Mouse (Mus musculus) myocyte (in vitro differentiated cells): ENCODE data around the gene Bcas3.

Experiments
- CEBPB ChIP-seq: IDR thresholded peaks from 2 replicates; pipeline ENCODE4 v1.6.1; 2011; ENCODE audit warnings: mild to moderate bottlenecking, moderate library complexity; ENCODE audit not compliant: poor library complexity, insufficient read depth, severe bottlenecking
- E2F4 ChIP-seq: IDR thresholded peaks from one replicate; pipeline ENCODE4 v1.6.1; 2011; ENCODE audit warnings: mild to moderate bottlenecking, control low read depth, moderate library complexity; ENCODE audit not compliant: insufficient read depth
- MAX ChIP-seq: IDR thresholded peaks from one replicate; pipeline ENCODE4 v1.6.1; 2011; ENCODE audit warnings: low read depth, mild to moderate bottlenecking, control low read depth
- POLR2A ChIP-seq: IDR thresholded peaks from one replicate; pipeline ENCODE4 v1.6.1; 2011; ENCODE audit warnings: low read depth, mild to moderate bottlenecking, control low read depth, moderate library complexity; ENCODE audit not compliant: insufficient read length
- POLR2AphosphoS2 ChIP-seq: IDR thresholded peaks from one replicate; pipeline ENCODE4 v1.6.1; 2011; ENCODE audit warnings: low read depth, control low read depth; ENCODE audit not compliant: insufficient read length
- TCF12 ChIP-seq: IDR thresholded peaks from one replicate; pipeline ENCODE4 v1.6.1; 2011; ENCODE audit warnings: mild to moderate bottlenecking, control low read depth; ENCODE audit not compliant: poor library complexity, insufficient read depth, severe bottlenecking
- TCF3 ChIP-seq: IDR thresholded peaks from one replicate; pipeline ENCODE4 v1.6.1; 2011; ENCODE audit warnings: low read depth, control low read depth; ENCODE audit not compliant: insufficient read length
- USF1 ChIP-seq: IDR thresholded peaks from one replicate; pipeline ENCODE4 v1.6.1; 2011; ENCODE audit warnings: low read depth, mild to moderate bottlenecking, control low read depth, moderate library complexity

GRCm38 (mm10) chr11:85353819-85354218 is 852 bp downstream of the Bcas3 start:
- TF ChIP-seq POLR2A (no peak), POLR2AphosphoS2 (no peak), MAX (no peak), TCF12 (no peak), E2F4 (no peak), CEBPB (no peak), USF1 (no peak), TCF3 (no peak)
